In genomic region chr9:80299031-80299430, GRCm38 (mm10) we compare ENCODE assay signal across 19 mouse cellular contexts.
DNase-seq lines count a peak whose midpoint lies in the region; ATAC-seq lines count a peak whose summit lies in the region.
"Had no signal": no experiment of that assay in that cellular context is flagged by ENCODE, and none has a peak within 500 bp of the region (broad histone marks: within the 10 kb centered on the region; RNA-seq: fewer than 3 reads in every experiment).

No protein-coding gene starts in this region.

- ATAC-seq in activated CD4-positive, CD25-positive, alpha-beta regulatory T cell, adult 4 months, result peak; percentile 83
- peak; percentile 80 for ATAC-seq in inflammation-experienced regulatory T-cells, adult 6 months
- ATAC-seq: forebrain, embryonic 13.5 days; forebrain, embryonic 15.5 days; forebrain, postnatal 0 days; Patski had no signal

- DNase-seq in CD4-positive, CD25-positive, alpha-beta regulatory T cell, adult 2 months (ENCODE audit: low read depth, low spot score), result peak; percentile 64
- no peak for DNase-seq in gastrocnemius, adult 8-10 months (ENCODE audit: low spot score in 2 of 2)
- DNase-seq in thymus, postnatal 14 days, result no peak
- no peak for DNase-seq in cerebellum, postnatal 36 days
- no peak for DNase-seq in gastrocnemius, postnatal 10 days
- DNase-seq: adrenal gland, adult 2 months; adrenal gland, postnatal 10 days; adrenal gland, postnatal 25 days; cerebellum, adult 11 months; cerebellum, adult 18-20 months; cerebellum, adult 8-10 months; cerebellum, adult 9-11 months; cerebellum, postnatal 14 days; forebrain, postnatal 0 days had no signal
